Mouse (Mus musculus) olfactory bulb, adult 2 months (tissue): ENCODE results near the gene Dlx1.

Experiments used
- CTCF ChIP-seq: fragments of 200-500 bp; IDR thresholded peaks from 2 replicates; pipeline ENCODE4 v1.5.1; 2012; ENCODE audit warnings: low read depth, mild to moderate bottlenecking, low read length, moderate library complexity; ENCODE audit not compliant: insufficient read depth
- POLR2A ChIP-seq: fragments of 200-500 bp; IDR thresholded peaks from 2 replicates; pipeline ENCODE4 v1.6.1; 2012; ENCODE audit warnings: mild to moderate bottlenecking, low read depth, low read length, moderate library complexity; ENCODE audit not compliant: insufficient read depth

DNA sequence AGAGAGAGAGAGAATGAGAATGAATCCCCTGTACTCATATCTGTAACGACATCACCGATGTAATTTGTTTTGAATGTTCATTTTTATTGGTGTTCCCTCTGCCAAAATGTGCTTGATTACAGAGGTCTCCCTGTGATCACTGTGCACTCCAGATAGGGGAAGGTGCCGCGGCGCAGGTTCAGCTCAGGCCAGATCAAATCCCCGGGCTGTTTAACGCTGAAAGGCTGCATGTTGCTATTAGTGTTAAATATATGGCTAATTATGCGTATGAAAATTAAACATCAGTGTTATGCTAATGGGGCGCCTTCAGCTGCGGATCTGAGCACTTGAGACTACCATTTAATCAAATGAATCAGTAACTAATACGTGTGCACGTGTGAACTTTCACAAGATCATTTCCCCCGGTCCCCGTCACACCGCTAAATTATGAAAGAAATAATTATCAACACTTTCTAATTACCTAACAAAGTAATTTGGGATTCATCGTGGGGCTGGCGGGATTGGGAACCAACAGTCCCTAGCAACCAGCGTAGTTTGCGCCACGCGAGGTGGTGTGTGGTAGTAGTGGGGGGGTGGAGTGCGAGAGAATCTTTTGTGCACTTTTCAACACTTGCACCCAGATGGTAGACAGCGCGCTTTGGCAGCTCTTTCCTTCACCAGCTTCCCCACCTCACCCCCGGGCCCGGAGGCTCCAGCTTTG, at the start of gene Dlx1:
- no peak for TF ChIP-seq POLR2A
- no peak for TF ChIP-seq CTCF
